Mouse (Mus musculus) cerebellum, adult 2 months (tissue): Measurements from ENCODE around the gene Icmt.

Experiments
- CTCF ChIP-seq: fragments of 200-500 bp; IDR thresholded peaks from 2 replicates; pipeline ENCODE4 v1.5.1; 2011; ENCODE audit warnings: low read depth, mild to moderate bottlenecking, control low read depth, low read length, moderate library complexity, borderline replicate concordance; ENCODE audit not compliant: insufficient read depth
- POLR2A ChIP-seq: fragments of 200-500 bp; IDR thresholded peaks from 2 replicates; pipeline ENCODE4 v1.6.1; 2011; ENCODE audit warnings: low read length, control low read depth, borderline replicate concordance; ENCODE audit not compliant: insufficient read depth

- no peak for TF ChIP-seq CTCF
- no peak for TF ChIP-seq POLR2A
Observed at GRCm38 (mm10) chr4:152302012-152302411, 5.0 kb downstream of the Icmt start.
